Comparison of ENCODE assay signal across 1 mouse cellular context in genomic region chr3:79970498-79970897, GRCm38 (mm10).
TF ChIP-seq lines count a peak whose summit lies in the region.

No protein-coding gene starts in this region.

TF ChIP-seq in MEL, 35 proteins besides CTCF, POLR2A, EP300 and RAD21 (continued from another document):
- no peak for TF ChIP-seq NRF1 (IDR thresholded peaks at IDR 0.05; ENCODE audit: insufficient read depth, low read depth, low read length, poor library complexity, severe bottlenecking)
- TF ChIP-seq SMC3 (IDR thresholded peaks at IDR 0.05; ENCODE audit: low read depth, low read length), result no peak
- no peak for TF ChIP-seq ZKSCAN1 (IDR thresholded peaks at IDR 0.05; ENCODE audit: low read depth, low read length)
